8 mouse cellular contexts compared by ENCODE assay signal in genomic region chr4:48047136-48047765, GRCm38 (mm10). TPM values are rescaled to one million over a fixed set of nuclear protein-coding genes. Genes with fewer than 3 reads are reported as not detected.
DNase-seq lines count a peak whose midpoint lies in the region; ATAC-seq and TF ChIP-seq lines count a peak whose summit lies in the region.

No protein-coding gene starts in this region.

- H3K4me3 ChIP-seq in forebrain, embryonic 13.5 days, result peak overlapping the region; percentile 71
- peak overlapping the region; percentile 69 for H3K4me3 ChIP-seq in kidney, postnatal 0 days (replicated peaks; ENCODE audit: low read depth, low read length)
- H3K4me3 ChIP-seq in midbrain, embryonic 16.5 days (ENCODE audit: low read depth, low read length), result peak overlapping the region; percentile 72

- peak overlapping the region; percentile 71 for H3K9ac ChIP-seq in forebrain, embryonic 13.5 days
- H3K9ac ChIP-seq in kidney, postnatal 0 days (ENCODE audit: low read depth, low read length), result 0 out of 2 replicates have a peak overlapping the region, but pooled peaks have one; percentile 13
- peak overlapping the region; percentile 45 for H3K9ac ChIP-seq in midbrain, embryonic 16.5 days (ENCODE audit: low read depth, low read length)

- DNase-seq in right cerebral cortex, adult 2 months (ENCODE audit: low spot score in 2 of 2), result peak; percentile 15 to 23
- no peak for DNase-seq in right cerebral cortex, postnatal 25 days
- peak; percentile 72 to 81 for DNase-seq in adrenal gland, postnatal 36 days
- DNase-seq in kidney, postnatal 0 days (ENCODE audit: low spot score), result no peak
- no peak for DNase-seq in ovary, postnatal 36 days (ENCODE audit: low spot score)
- no peak for DNase-seq in left cerebral cortex, postnatal 14 days (ENCODE audit: low spot score in 2 of 2)

- H3K9me3 ChIP-seq in forebrain, embryonic 13.5 days (replicated peaks), result no peaks in the 10 kb centered on the region
- H3K9me3 ChIP-seq in kidney, postnatal 0 days (replicated peaks; ENCODE audit: low read length), result no peaks in the 10 kb centered on the region
- H3K9me3 ChIP-seq in midbrain, embryonic 16.5 days (replicated peaks; ENCODE audit: control insufficient read depth, low read length, poor library complexity, severe bottlenecking), result no peaks in the 10 kb centered on the region

- peaks cover 55% of the 10 kb centered on the region for H3K27me3 ChIP-seq in forebrain, embryonic 13.5 days
- peaks cover 55% of the 10 kb centered on the region for H3K27me3 ChIP-seq in kidney, postnatal 0 days (ENCODE audit: insufficient read depth, low read length)
- H3K27me3 ChIP-seq in midbrain, embryonic 16.5 days (ENCODE audit: control insufficient read depth, insufficient read depth, low read depth, low read length), result peaks cover 34% of the 10 kb centered on the region

- intact Hi-C loops in left cerebral cortex, postnatal 14 days (cut with DNase I), result loop anchor here (5.0 to 10.0 kb wide), 4 partner anchors 172 to 612 kb away; no protein-coding TSS in a partner anchor

- no peak for ATAC-seq in forebrain, embryonic 13.5 days
- ATAC-seq in kidney, postnatal 0 days (replicated peaks; ENCODE audit: low FRiP score, low read depth), result no peak
- no peak for ATAC-seq in midbrain, embryonic 16.5 days

- no peak for TF ChIP-seq CTCF in kidney, postnatal 0 days (IDR thresholded peaks at IDR 0.05; ENCODE audit: low read depth)

- WGBS in forebrain, embryonic 13.5 days, result under 1% methylated on average over 33 of the region's 33 CpGs
- 2% methylated on average over 33 of the region's 33 CpGs for WGBS in kidney, postnatal 0 days
- WGBS in midbrain, embryonic 16.5 days, result 0% methylated on average over 30 of the region's 33 CpGs

- H3K4me2 ChIP-seq in forebrain, embryonic 13.5 days, result peak overlapping the region; percentile 97
- H3K4me2 ChIP-seq in kidney, postnatal 0 days (ENCODE audit: low read length), result peak overlapping the region; percentile 99
- H3K4me2 ChIP-seq in midbrain, embryonic 16.5 days (ENCODE audit: low read length), result peak overlapping the region; percentile 98

- peaks cover 57% of the 10 kb centered on the region for H3K4me1 ChIP-seq in forebrain, embryonic 13.5 days
- H3K4me1 ChIP-seq in kidney, postnatal 0 days (replicated peaks; ENCODE audit: insufficient read depth, low read length), result peaks cover 35% of the 10 kb centered on the region
- H3K4me1 ChIP-seq in midbrain, embryonic 16.5 days (ENCODE audit: control insufficient read depth, insufficient read depth, low read length), result peaks cover 41% of the 10 kb centered on the region

- no peaks in the 10 kb centered on the region for H3K36me3 ChIP-seq in forebrain, embryonic 13.5 days (ENCODE audit: poor library complexity, severe bottlenecking)
- no peaks in the 10 kb centered on the region for H3K36me3 ChIP-seq in kidney, postnatal 0 days (ENCODE audit: insufficient read depth, low read length)
- H3K36me3 ChIP-seq in midbrain, embryonic 16.5 days (ENCODE audit: control insufficient read depth, insufficient read depth, low read length), result no peaks in the 10 kb centered on the region

- no peak overlapping the region for H3K27ac ChIP-seq in forebrain, embryonic 13.5 days
- no peak overlapping the region for H3K27ac ChIP-seq in kidney, postnatal 0 days
- no peak overlapping the region for H3K27ac ChIP-seq in midbrain, embryonic 16.5 days (ENCODE audit: low read length)

RNA-seq across cellular contexts. Expression of gene Nr4a3, which starts 2.3 kb away (rescaled TPM):
- total RNA-seq in adrenal gland, postnatal 36 days (2021), result 10 to 100 TPM; 66.7 to 87.7 TPM
- 1.7 and 1.9 TPM in 2 replicates for polyA plus RNA-seq in forebrain, embryonic 13.5 days (2015; fragmentation: Nextera tagmentation; extraction: Ambion mirVana)
- polyA plus RNA-seq in kidney, postnatal 0 days (2015; fragmentation: Nextera tagmentation; extraction: Ambion mirVana), result 0.04 and 0.10 TPM in 2 replicates
- polyA plus RNA-seq in midbrain, embryonic 16.5 days (2015; fragmentation: Nextera tagmentation; extraction: Ambion mirVana), result 1.4 and 1.6 TPM in 2 replicates
- 10 to 100 TPM; 21.7 to 32.5 TPM for total RNA-seq in left cerebral cortex, postnatal 14 days (2021)

Comparison
In these comparisons a context has a peak if more than half of its experiments do, and no peak if none do; other contexts are left out.
1. DNase-seq: peak in right cerebral cortex, adult 2 months (2 of 2) and adrenal gland, postnatal 36 days (2 of 2); none in right cerebral cortex, postnatal 25 days (single experiment), kidney, postnatal 0 days (single experiment), ovary, postnatal 36 days (single experiment) and left cerebral cortex, postnatal 14 days (0 of 2).
2. H3K9ac ChIP-seq: peak in every context shown above with its lines; median percentile 71 in forebrain, embryonic 13.5 days; 45 in midbrain, embryonic 16.5 days; 13 in kidney, postnatal 0 days.
3. Peak in every context shown above with its lines, with median percentiles within 50 percentile points of each other: H3K4me2 ChIP-seq and H3K4me3 ChIP-seq.